Mouse (Mus musculus) forebrain, postnatal 0 days (tissue): ENCODE results near the gene Gata5. TPM values are rescaled to one million over a fixed set of nuclear protein-coding genes. Genes with fewer than 3 reads are reported as not detected.

Experiments used
- ATAC-seq: fragments of 200-750 bp; cut with Nextera tagmentation; 2 replicates; pipeline ENCODE4 v1.8.0; 2017; ENCODE audit warnings: mild to moderate bottlenecking, moderate library complexity
- DNase-seq: peaks from one replicate; pipeline ENCODE4 v3.0.0-alpha.2; 2015
- H3K27ac ChIP-seq: fragments of 300-500 bp; sonication (generic); 2 replicates; pipeline ENCODE4 v1.5.1; 2014; ENCODE audit warnings: low read depth, mild to moderate bottlenecking, antibody characterized with exemption, low read length, moderate library complexity, mixed read lengths
- H3K27me3 ChIP-seq: fragments of 300-500 bp; sonication (generic); 2 replicates; pipeline ENCODE4 v1.6.1; 2014; ENCODE audit warnings: mild to moderate bottlenecking, low read length, mixed read lengths; ENCODE audit not compliant: insufficient read depth
- H3K36me3 ChIP-seq: fragments of 300-500 bp; sonication (generic); 2 replicates; pipeline ENCODE4 v1.6.1; 2014; ENCODE audit warnings: mild to moderate bottlenecking, moderate library complexity; ENCODE audit not compliant: insufficient read depth
- H3K4me1 ChIP-seq: fragments of 300-500 bp; sonication (generic); 2 replicates; pipeline ENCODE4 v1.6.1; 2014; ENCODE audit warnings: antibody characterized with exemption; ENCODE audit not compliant: insufficient read depth
- H3K4me2 ChIP-seq: fragments of 300-500 bp; sonication (generic); 2 replicates; pipeline ENCODE4 v1.6.1; 2014; ENCODE audit warnings: low read depth, mild to moderate bottlenecking, moderate library complexity
- H3K4me3 ChIP-seq: fragments of 300-500 bp; sonication (generic); 2 replicates; pipeline ENCODE4 v1.5.1; 2014; ENCODE audit warnings: low read depth, low read length, mixed read lengths
- H3K9ac ChIP-seq: fragments of 300-500 bp; sonication (generic); 2 replicates; pipeline ENCODE4 v1.6.1; 2014; ENCODE audit warnings: mild to moderate bottlenecking
- H3K9me3 ChIP-seq: fragments of 300-500 bp; sonication (generic); 2 replicates; pipeline ENCODE4 v1.6.1; 2016; ENCODE audit warnings: low read length
- CTCF ChIP-seq: sonication (generic); IDR thresholded peaks from 2 replicates; pipeline ENCODE4 v1.5.1; 2016; ENCODE audit warnings: antibody characterized with exemption, control low read depth, low read depth
- WGBS: fragments of 180-500 bp; shearing (Covaris S2); extraction: QIAGEN DNeasy Blood & Tissue Kit; methylation state at CpG from one replicate; pipeline ENCODE4 v1.1.7; 2014; 5-methylcytosine and 5-hydroxymethylcytosine counted together
- polyA plus RNA-seq: library from polyadenylated mRNA; unstranded; fragments of >200 nt; fragmentation: Nextera tagmentation; extraction: Ambion mirVana; gene quantifications from 2 replicates; pipeline ENCODE4 v1.2.1, GENCODE M21; 2015
- total RNA-seq: library from RNA; depleted of rRNA; stranded (reverse); fragments of >200 nt; gene quantifications from 2 replicates; pipeline ENCODE4 v1.2.3, GENCODE M21; 2014

Gene Gata5
- total and polyA plus RNA-seq, 2 experiments from 2014 or later = not detected

- Histone ChIP-seq H3K4me3 (no peak overlapping the region), H3K9ac (no peak overlapping the region), H3K36me3 (no peaks in the 10 kb centered on the region), H3K9me3 (no peaks in the 10 kb centered on the region), H3K27me3 (no peaks in the 10 kb centered on the region), H3K27ac (no peak overlapping the region), H3K4me2 (no peak overlapping the region), H3K4me1 (no peaks in the 10 kb centered on the region)
- DNase-seq (no peak), ATAC-seq (no peak)
- WGBS = 79% methylated on average over 4 of the region's 4 CpGs
- TF ChIP-seq CTCF = no peak
Observed at GRCm38 (mm10) chr2:180302201-180302600, 32.3 kb downstream of the Gata5 start.

DNA sequence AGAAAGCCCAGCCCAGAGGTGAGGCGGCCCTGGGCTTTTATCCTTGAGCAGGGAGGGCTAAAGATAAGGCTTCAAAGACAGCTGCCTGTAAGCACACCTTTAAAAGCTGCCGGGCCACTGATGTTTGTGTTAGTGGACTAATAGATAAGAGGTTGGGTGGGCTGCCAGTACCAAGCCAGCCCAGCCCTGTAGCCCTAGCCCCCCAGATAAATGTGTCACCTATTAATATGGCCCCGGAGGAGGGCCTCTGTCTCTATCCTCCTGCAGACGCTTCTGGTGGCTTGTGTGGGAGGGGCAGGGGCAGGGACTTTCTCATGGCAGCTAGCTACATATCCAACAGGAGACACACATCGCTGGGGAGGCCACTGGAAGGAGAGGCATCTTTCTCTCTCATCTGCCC is 33.7 kb downstream of the Gata5 start:
- Histone ChIP-seq H3K27me3 (no peaks in the 10 kb centered on the region), H3K9ac (no peak overlapping the region), H3K4me1 (no peaks in the 10 kb centered on the region), H3K4me3 (no peak overlapping the region), H3K4me2 (no peak overlapping the region), H3K27ac (no peak overlapping the region), H3K36me3 (no peaks in the 10 kb centered on the region), H3K9me3 (no peaks in the 10 kb centered on the region)
- no peak for ATAC-seq
- no peak for DNase-seq
- no peak for TF ChIP-seq CTCF
- WGBS = 67% methylated on average over 5 of the region's 5 CpGs

GRCm38 (mm10) chr2:180300252-180300651 is 34.2 kb downstream of the Gata5 start:
- Histone ChIP-seq H3K4me3 (no peak overlapping the region), H3K9ac (no peak overlapping the region), H3K27ac (no peak overlapping the region), H3K36me3 (no peaks in the 10 kb centered on the region), H3K9me3 (no peaks in the 10 kb centered on the region), H3K4me2 (no peak overlapping the region), H3K27me3 (no peaks in the 10 kb centered on the region), H3K4me1 (no peaks in the 10 kb centered on the region)
- no peak for TF ChIP-seq CTCF
- no peak for ATAC-seq
- WGBS = 80% methylated on average over 2 of the region's 2 CpGs
- no peak for DNase-seq

DNA sequence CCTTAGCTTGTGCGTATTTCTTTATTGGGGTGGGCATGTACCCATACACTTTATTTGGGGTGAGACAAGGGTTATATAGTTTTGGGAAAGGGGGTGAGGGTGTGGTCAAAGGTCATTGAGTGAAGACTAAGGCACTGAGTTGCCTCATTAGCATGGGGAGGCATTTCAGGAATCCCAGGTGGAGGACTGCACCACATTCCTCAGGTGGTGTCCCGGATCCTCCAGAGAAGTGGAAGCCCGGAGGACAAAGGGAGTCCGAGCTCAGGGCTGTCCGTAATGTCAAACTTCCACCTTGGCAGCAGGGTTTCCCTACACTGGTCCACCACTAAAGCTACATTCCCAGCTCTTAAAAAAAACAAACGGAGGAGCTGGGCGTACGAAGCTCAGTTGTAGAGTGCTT is 41.6 kb downstream of the Gata5 start:
- DNase-seq (no peak), ATAC-seq (no peak)
- no peak overlapping the region for H3K27ac ChIP-seq
- H3K4me1 ChIP-seq = no peaks in the 10 kb centered on the region
- 74% methylated on average over 8 of the region's 8 CpGs for WGBS
- no peak overlapping the region for H3K4me2 ChIP-seq
- H3K36me3 ChIP-seq = no peaks in the 10 kb centered on the region
- H3K9me3 ChIP-seq = no peaks in the 10 kb centered on the region
- no peak overlapping the region for H3K4me3 ChIP-seq
- no peaks in the 10 kb centered on the region for H3K27me3 ChIP-seq
- no peak for TF ChIP-seq CTCF
- no peak overlapping the region for H3K9ac ChIP-seq

GRCm38 (mm10) chr2:180292026-180292425 is 42.5 kb downstream of the Gata5 start:
- H3K4me2 ChIP-seq = no peak overlapping the region
- no peaks in the 10 kb centered on the region for H3K36me3 ChIP-seq
- H3K27ac ChIP-seq = no peak overlapping the region
- no peak overlapping the region for H3K9ac ChIP-seq
- H3K27me3 ChIP-seq = no peaks in the 10 kb centered on the region
- no peak overlapping the region for H3K4me3 ChIP-seq
- no peaks in the 10 kb centered on the region for H3K4me1 ChIP-seq
- 79% methylated on average over 4 of the region's 4 CpGs for WGBS
- no peak for TF ChIP-seq CTCF
- no peaks in the 10 kb centered on the region for H3K9me3 ChIP-seq
- ATAC-seq = no peak
- DNase-seq = no peak

DNA sequence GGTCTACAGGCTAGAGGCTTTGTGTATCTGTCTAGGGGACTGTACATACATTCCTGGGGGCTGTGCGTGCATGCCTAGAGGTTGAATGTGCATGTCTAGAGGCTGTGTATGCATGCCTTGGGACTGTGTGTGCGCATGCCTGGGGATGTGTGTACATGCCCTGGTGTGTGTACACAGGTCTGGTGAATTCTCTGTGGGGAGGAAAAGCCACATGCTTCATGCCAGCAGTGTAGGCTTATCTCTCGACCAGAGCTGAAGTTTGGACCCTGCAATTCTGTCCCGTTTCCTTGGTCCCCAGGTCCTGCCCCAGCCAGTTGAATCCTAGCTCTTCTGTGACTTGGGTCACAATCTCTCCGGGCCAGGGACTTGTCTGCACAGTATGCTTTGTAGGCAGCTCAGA is 42.9 kb downstream of the Gata5 start:
- Histone ChIP-seq H3K4me2 (no peak overlapping the region), H3K9me3 (no peaks in the 10 kb centered on the region), H3K4me3 (no peak overlapping the region), H3K4me1 (no peaks in the 10 kb centered on the region), H3K36me3 (no peaks in the 10 kb centered on the region), H3K27me3 (no peaks in the 10 kb centered on the region), H3K27ac (no peak overlapping the region), H3K9ac (no peak overlapping the region)
- WGBS = 82% methylated on average over 5 of the region's 5 CpGs
- no peak for TF ChIP-seq CTCF
- DNase-seq (no peak), ATAC-seq (no peak)

DNA sequence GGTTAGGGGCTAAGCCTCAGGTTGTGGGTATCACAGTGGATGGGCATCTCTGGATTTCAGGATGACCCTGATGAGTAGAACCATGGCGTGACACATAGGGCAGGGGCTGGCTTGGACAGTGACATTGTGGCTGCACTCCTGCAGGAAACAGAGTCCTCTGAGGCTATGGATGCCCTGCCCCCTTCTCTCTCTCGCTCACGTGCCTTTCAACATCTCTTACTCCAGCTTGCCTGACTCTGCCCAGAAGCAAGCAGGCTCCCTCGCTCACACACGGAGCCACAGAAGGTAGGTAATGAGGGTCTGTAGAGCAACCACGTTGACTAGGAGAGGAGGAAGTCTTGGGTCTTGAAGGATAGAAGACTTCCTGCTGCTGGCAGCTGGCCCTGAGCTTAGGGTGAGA is 44.0 kb downstream of the Gata5 start:
- Histone ChIP-seq H3K27ac (no peak overlapping the region), H3K4me1 (no peaks in the 10 kb centered on the region), H3K9me3 (no peaks in the 10 kb centered on the region), H3K36me3 (no peaks in the 10 kb centered on the region), H3K4me3 (no peak overlapping the region), H3K4me2 (no peak overlapping the region), H3K9ac (no peak overlapping the region), H3K27me3 (no peaks in the 10 kb centered on the region)
- WGBS = 74% methylated on average over 6 of the region's 6 CpGs
- DNase-seq (no peak), ATAC-seq (no peak)
- no peak for TF ChIP-seq CTCF
